Mouse (Mus musculus) urinary bladder, postnatal 25 days (tissue): ENCODE data around the gene Dapk3.
A peak's percentile ranks its signal among the peaks of the same experiment; 100 is the strongest.
"Not testable (repeated sequence)": the region's sequence is repeated elsewhere in the genome, so short reads cannot be mapped to it uniquely, and the experiment has no call there.

Experiments used
- DNase-seq: peaks from one replicate; pipeline ENCODE4 v3.0.0; 2022; ENCODE audit warnings: low spot score

The Dapk3 gene

GRCm38 (mm10) chr10:81200605-81201287, 17.9 kb downstream of the Dapk3 start:
- DNase-seq = no peak

- DNase-seq = no peak
These were observed 19.3 kb downstream of the Dapk3 start, which contains the start of gene Nmrk2 for GRCm38 (mm10) chr10:81201807-81202758. Nmrk2 (minus strand) TSS chr10:81202051.

- no peak for DNase-seq
These were observed 20.3 kb downstream of the Dapk3 start for GRCm38 (mm10) chr10:81202978-81203720.

GRCm38 (mm10) chr10:81204137-81204536, 21.3 kb downstream of the Dapk3 start:
- DNase-seq = no peak

GRCm38 (mm10) chr10:81210154-81210553, 27.3 kb downstream of the Dapk3 start:
- no peak for DNase-seq

GRCm38 (mm10) chr10:81216260-81216659, 33.5 kb downstream of the Dapk3 start:
- no peak for DNase-seq

- no peak for DNase-seq
These were observed 34.0 kb downstream of the Dapk3 start for GRCm38 (mm10) chr10:81216810-81217209.

- DNase-seq = not testable (repeated sequence)
These were observed 34.5 kb downstream of the Dapk3 start for GRCm38 (mm10) chr10:81217267-81217666.

- DNase-seq = peak; percentile 71
These were observed 35.2 kb downstream of the Dapk3 start for GRCm38 (mm10) chr10:81217964-81218363.

- DNase-seq = no peak
These were observed 38.7 kb downstream of the Dapk3 start for GRCm38 (mm10) chr10:81221402-81222015.

GRCm38 (mm10) chr10:81223731-81224130, 40.9 kb downstream of the Dapk3 start:
- not testable (repeated sequence) for DNase-seq

- DNase-seq = no peak
These were observed 47.1 kb downstream of the Dapk3 start for GRCm38 (mm10) chr10:81229735-81230437.

- no peak for DNase-seq
These were observed 47.9 kb downstream of the Dapk3 start, which contains the start of gene Atcay for GRCm38 (mm10) chr10:81230438-81231332. Atcay (minus strand) TSS chr10:81230833.

GRCm38 (mm10) chr10:81231436-81231835, 48.6 kb downstream of the Dapk3 start:
- DNase-seq = no peak

- peak; percentile 96 for DNase-seq
These were observed 49.9 kb downstream of the Dapk3 start, which contains the start of gene Zfr2 for GRCm38 (mm10) chr10:81232580-81233225. Zfr2 (plus strand) TSS chr10:81233155.

- DNase-seq = no peak
These were observed 50.4 kb downstream of the Dapk3 start for GRCm38 (mm10) chr10:81233226-81233585.

- no peak for DNase-seq
These were observed 51.4 kb downstream of the Dapk3 start for GRCm38 (mm10) chr10:81234206-81234605.

GRCm38 (mm10) chr10:81236471-81237268, 53.9 kb downstream of the Dapk3 start:
- DNase-seq = no peak

- no peak for DNase-seq
These were observed 55.8 kb downstream of the Dapk3 start for GRCm38 (mm10) chr10:81238618-81239017.
